Mouse (Mus musculus) E14TG2a.4 (cell line): ENCODE measurements around the gene Triap1.

Source experiments
- H3K27me3 ChIP-seq: 2 replicates; pipeline ENCODE4 v1.6.1; 2014; ENCODE audit warnings: low read length, control low read depth; ENCODE audit not compliant: insufficient read depth
- H3K36me3 ChIP-seq: 2 replicates; pipeline ENCODE4 v1.6.1; 2014; ENCODE audit warnings: low read length, control low read depth; ENCODE audit not compliant: insufficient read depth
- H3K4me1 ChIP-seq: replicated peaks from 2 replicates; pipeline ENCODE4 v1.6.1; 2014; ENCODE audit warnings: low read depth, low read length, control low read depth
- H3K4me3 ChIP-seq: replicated peaks from 2 replicates; pipeline ENCODE4 v1.5.1; 2014; ENCODE audit warnings: mild to moderate bottlenecking, low read length
- H3K9me3 ChIP-seq: 2 replicates; pipeline ENCODE4 v1.6.1; 2014; ENCODE audit warnings: low read length, control low read depth
- CTCF ChIP-seq: conservative IDR thresholded peaks from 2 replicates; pipeline ENCODE4 v1.5.1; 2014; ENCODE audit warnings: low read length
- NANOG ChIP-seq: IDR thresholded peaks from 2 replicates; pipeline ENCODE4 v1.6.1; 2014; ENCODE audit warnings: borderline replicate concordance, low read length, mixed read lengths
- POU5F1 ChIP-seq: IDR thresholded peaks from 2 replicates; pipeline ENCODE4 v1.6.1; 2014; ENCODE audit warnings: low read length, borderline replicate concordance

Triap1 gene

DNA sequence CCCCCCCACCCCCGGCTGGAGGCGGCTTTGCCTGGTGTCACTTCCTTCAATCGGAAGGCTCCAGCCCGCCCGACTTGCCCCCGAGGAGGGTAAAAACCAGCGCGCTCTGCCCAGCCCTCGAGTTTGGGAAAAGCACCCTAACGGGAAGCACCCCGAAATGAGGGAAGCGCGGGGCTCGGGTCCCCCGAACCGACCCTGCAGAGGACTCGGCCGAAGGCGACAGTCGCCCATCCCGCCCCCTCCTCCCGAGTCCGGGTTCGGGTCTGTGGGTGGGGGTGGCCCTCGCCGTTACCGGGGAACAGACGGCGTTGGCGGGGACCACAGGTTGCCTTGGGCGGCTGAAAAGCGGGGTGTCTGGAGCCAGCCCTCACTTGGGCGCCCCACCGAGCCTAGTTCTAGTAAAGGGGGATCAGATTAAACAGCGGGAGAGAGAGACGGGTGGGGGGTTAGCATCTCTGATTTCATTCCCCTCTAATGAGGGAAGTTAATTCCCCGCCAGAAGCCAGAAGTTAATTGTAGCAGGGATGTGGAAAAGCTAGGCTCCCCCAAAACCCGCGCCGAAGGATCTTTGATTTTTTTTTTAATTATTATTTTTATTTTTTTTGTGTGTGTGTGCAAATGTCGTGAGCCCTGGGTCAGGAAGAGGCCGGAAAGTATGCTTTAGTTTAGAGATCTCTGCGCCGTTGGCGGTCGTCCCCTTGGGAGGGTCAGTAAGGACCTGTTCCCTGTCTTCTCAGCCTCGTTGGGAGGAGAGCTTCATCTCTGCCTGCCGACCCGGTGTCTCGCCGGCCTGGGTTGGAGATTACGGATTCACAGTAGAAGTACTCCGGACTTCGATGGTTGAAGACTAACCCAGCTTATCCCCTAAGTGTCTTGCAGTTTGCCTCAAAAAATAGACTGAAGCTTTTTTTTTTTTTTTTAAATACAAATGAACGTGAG lies 13.1 kb upstream of the Triap1 start:
- peak overlapping the region; percentile 91 for H3K4me3 ChIP-seq
- TF ChIP-seq NANOG (no peak), CTCF (no peak), POU5F1 (no peak)
- peaks cover 44% of the 10 kb centered on the region for H3K36me3 ChIP-seq

DNA sequence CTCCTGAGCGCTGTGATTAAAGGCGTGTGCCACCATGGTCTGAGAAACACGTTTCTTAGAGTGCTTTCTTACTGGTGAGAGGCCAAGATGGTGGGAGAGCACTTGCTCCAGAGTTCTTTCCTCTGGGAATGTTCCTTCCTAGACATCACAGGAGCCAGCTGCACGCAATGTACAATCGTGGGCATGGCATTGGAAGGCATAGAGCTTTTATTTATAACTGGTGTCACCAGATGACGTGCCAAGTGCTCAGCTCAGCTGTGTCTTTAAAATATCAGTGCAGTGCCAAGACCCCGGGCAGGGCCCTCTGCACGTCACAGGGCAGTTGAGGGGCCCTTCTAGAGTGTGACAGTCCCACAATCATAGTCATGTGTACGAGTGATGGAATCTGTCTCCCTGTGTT lies 10.1 kb upstream of the Triap1 start:
- Histone ChIP-seq H3K9me3 (no peaks in the 10 kb centered on the region), H3K4me3 (no peak overlapping the region), H3K27me3 (peaks cover 4% of the 10 kb centered on the region; the same call in 1 of the 2 replicates), H3K36me3 (peaks cover 75% of the 10 kb centered on the region), H3K4me1 (peaks cover 32% of the 10 kb centered on the region)
- TF ChIP-seq POU5F1, result no peak
- no peak for TF ChIP-seq CTCF
- TF ChIP-seq NANOG, result no peak

More for the DNA sequence above, 13.1 kb upstream of the Triap1 start:
- H3K9me3 ChIP-seq, result no peaks in the 10 kb centered on the region
- peaks cover 55% of the 10 kb centered on the region for H3K4me1 ChIP-seq
- H3K27me3 ChIP-seq, result peaks cover 4% of the 10 kb centered on the region; the same call in 1 of the 2 replicates

- H3K36me3 ChIP-seq, result peaks cover 92% of the 10 kb centered on the region
- no peak for TF ChIP-seq CTCF
- no peak for TF ChIP-seq NANOG
- peaks cover 19% of the 10 kb centered on the region for H3K4me1 ChIP-seq
These were observed 7.4 kb upstream of the Triap1 start for GRCm38 (mm10) chr5:115333626-115334025.

GRCm38 (mm10) chr5:115340007-115340406 lies 1.0 kb upstream of the Triap1 start:
- Histone ChIP-seq H3K36me3 (peaks cover 59% of the 10 kb centered on the region), H3K4me3 (peak overlapping the region; percentile 98), H3K27me3 (no peaks in the 10 kb centered on the region), H3K9me3 (no peaks in the 10 kb centered on the region), H3K4me1 (peaks cover 42% of the 10 kb centered on the region)
- TF ChIP-seq NANOG, result no peak
- TF ChIP-seq CTCF, result no peak
- TF ChIP-seq POU5F1, result no peak

More at GRCm38 (mm10) chr5:115333626-115334025, 7.4 kb upstream of the Triap1 start:
- H3K9me3 ChIP-seq, result no peaks in the 10 kb centered on the region
- no peaks in the 10 kb centered on the region for H3K27me3 ChIP-seq
- no peak overlapping the region for H3K4me3 ChIP-seq

GRCm38 (mm10) chr5:115341314-115342165 lies 515 bp downstream of the Triap1 start:
- Histone ChIP-seq H3K4me1 (peaks cover 58% of the 10 kb centered on the region), H3K36me3 (peaks cover 59% of the 10 kb centered on the region), H3K4me3 (peak overlapping the region; percentile 98), H3K27me3 (no peaks in the 10 kb centered on the region), H3K9me3 (no peaks in the 10 kb centered on the region)
- no peak for TF ChIP-seq POU5F1
- TF ChIP-seq NANOG, result no peak

- peaks cover 63% of the 10 kb centered on the region for H3K4me1 ChIP-seq
- H3K27me3 ChIP-seq, result no peaks in the 10 kb centered on the region
- TF ChIP-seq NANOG (no peak), CTCF (peak; percentile 93)
- H3K4me3 ChIP-seq, result peak overlapping the region; percentile 97
- H3K36me3 ChIP-seq, result peaks cover 48% of the 10 kb centered on the region
- H3K9me3 ChIP-seq, result 0 out of 2 replicates have a peak, but pooled peaks cover 3% of the 10 kb centered on the region
These were observed 6.5 kb downstream of the Triap1 start for GRCm38 (mm10) chr5:115347564-115347963.

GRCm38 (mm10) chr5:115348546-115349224 lies 7.7 kb downstream of the Triap1 start, which contains the start of gene Cox6a1:
TSS of gene Cox6a1 (minus strand) at chr5:115348981.
- H3K4me3 ChIP-seq, result peak within 1 kb of the TSS; percentile 97
- H3K4me1 ChIP-seq, result peaks cover 52% of the 10 kb centered on the region
- 0 out of 2 replicates have a peak, but pooled peaks cover 3% of the 10 kb centered on the region for H3K9me3 ChIP-seq
- H3K27me3 ChIP-seq, result no peaks in the 10 kb centered on the region
- no peak for TF ChIP-seq CTCF
- peaks cover 37% of the 10 kb centered on the region for H3K36me3 ChIP-seq

GRCm38 (mm10) chr5:115349225-115349555 lies 8.2 kb downstream of the Triap1 start:
- H3K4me3 ChIP-seq, result peak overlapping the region; percentile 97
- H3K36me3 ChIP-seq, result peaks cover 32% of the 10 kb centered on the region
- 0 out of 2 replicates have a peak, but pooled peaks cover 3% of the 10 kb centered on the region for H3K9me3 ChIP-seq
- peaks cover 47% of the 10 kb centered on the region for H3K4me1 ChIP-seq
- TF ChIP-seq POU5F1 (no peak), CTCF (no peak), NANOG (no peak)
- H3K27me3 ChIP-seq, result no peaks in the 10 kb centered on the region
